Mouse (Mus musculus): ENCODE data around the gene Dpagt1.

DNA sequence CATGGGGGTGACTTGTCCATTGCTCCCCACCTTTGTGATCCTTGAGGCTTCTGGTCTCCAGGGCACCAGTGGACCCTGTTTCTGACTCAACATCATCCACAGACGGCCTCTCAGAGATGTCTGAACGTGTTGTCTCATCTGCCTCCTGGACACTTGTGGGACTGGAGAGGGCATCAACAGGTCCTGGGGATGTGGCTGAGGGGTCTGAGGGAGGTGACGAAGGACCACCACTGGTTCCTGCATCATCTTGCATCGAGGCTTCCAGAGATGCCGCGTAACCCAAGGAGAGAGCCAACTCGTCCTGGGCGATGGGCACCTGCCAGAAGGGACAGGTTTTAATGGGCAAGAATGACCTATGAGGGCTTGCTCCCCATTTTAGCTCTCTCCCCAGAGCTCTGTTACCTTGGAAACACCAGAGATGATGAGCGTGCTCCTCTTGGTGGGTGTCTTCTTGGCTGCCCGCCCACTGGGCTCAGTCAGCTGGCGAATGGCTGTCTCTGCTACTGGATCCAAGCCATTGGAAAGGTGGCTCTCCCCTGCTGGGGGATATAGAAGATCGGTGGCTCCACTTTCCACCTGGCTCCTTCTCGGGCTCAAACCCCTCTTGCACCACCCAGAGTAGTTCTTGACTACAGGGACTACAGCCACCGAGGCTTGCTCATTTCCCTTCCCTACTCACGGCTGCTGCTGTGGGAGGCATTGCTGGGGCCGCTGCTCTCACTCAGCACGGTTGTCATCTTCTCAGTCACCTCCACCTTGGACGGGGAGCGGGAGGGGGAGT is 12.2 kb upstream of the Dpagt1 start:
- TF ChIP-seq GATA1 (IDR thresholded peaks at IDR 0.05; ENCODE audit: low read length), result no peak
- no peak for TF ChIP-seq TAL1 (IDR thresholded peaks at IDR 0.05; ENCODE audit: low read length)

Measured in erythroblast, embryonic 14.5 days (primary cell).